In genomic region chr14:122160916-122161315, GRCm38 (mm10) we compare ENCODE assay signal across 23 mouse cellular contexts.
"Had no signal": no experiment of that assay in that cellular context is flagged by ENCODE, and none has a peak within 500 bp of the region (broad histone marks: within the 10 kb centered on the region; RNA-seq: fewer than 3 reads in every experiment).

No protein-coding gene starts in this region.

- H3K9me3 ChIP-seq: hindbrain, embryonic 13.5 days; hindbrain, embryonic 15.5 days; kidney, embryonic 15.5 days; limb, embryonic 13.5 days; limb, embryonic 15.5 days; liver, embryonic 13.5 days; liver, embryonic 15.5 days had no signal

- H3K27ac ChIP-seq: hindbrain, embryonic 13.5 days; hindbrain, embryonic 15.5 days; hindbrain, postnatal 0 days; kidney, embryonic 15.5 days; kidney, postnatal 0 days; limb, embryonic 13.5 days; limb, embryonic 15.5 days; liver, embryonic 13.5 days; liver, embryonic 15.5 days had no signal

- H3K27me3 ChIP-seq: heart, embryonic 12.5 days; hindbrain, embryonic 13.5 days; hindbrain, embryonic 15.5 days; kidney, embryonic 15.5 days; limb, embryonic 13.5 days; limb, embryonic 15.5 days; liver, embryonic 13.5 days; liver, embryonic 15.5 days had no signal

- H3K4me2 ChIP-seq: heart, embryonic 12.5 days; hindbrain, embryonic 13.5 days; hindbrain, embryonic 15.5 days; kidney, embryonic 15.5 days; limb, embryonic 13.5 days; limb, embryonic 15.5 days; liver, embryonic 13.5 days; liver, embryonic 15.5 days had no signal

- H3K4me1 ChIP-seq: heart, embryonic 12.5 days; hindbrain, embryonic 13.5 days; hindbrain, embryonic 15.5 days; limb, embryonic 13.5 days; limb, embryonic 15.5 days; liver, embryonic 13.5 days; liver, embryonic 15.5 days had no signal

- H3K9ac ChIP-seq: heart, embryonic 12.5 days; hindbrain, embryonic 13.5 days; hindbrain, embryonic 15.5 days; kidney, embryonic 15.5 days; limb, embryonic 13.5 days; limb, embryonic 15.5 days; liver, embryonic 13.5 days; liver, embryonic 15.5 days had no signal

- ATAC-seq: hindbrain, postnatal 0 days; intestine, embryonic 16.5 days had no signal

- H3K4me3 ChIP-seq: heart, embryonic 12.5 days; hindbrain, embryonic 13.5 days; hindbrain, embryonic 15.5 days; kidney, embryonic 15.5 days; limb, embryonic 13.5 days; limb, embryonic 15.5 days; liver, embryonic 13.5 days; liver, embryonic 15.5 days had no signal

- DNase-seq: gastrocnemius, postnatal 10 days; gastrocnemius, postnatal 36 days; heart, adult 18-20 months; heart, postnatal 10 days; kidney, adult 11 months; kidney, adult 2 months; kidney, adult 9 months; kidney, postnatal 14 days; kidney, postnatal 36 days; layer of hippocampus, adult 9-11 months; layer of hippocampus, postnatal 36 days; left cerebral cortex, postnatal 4 days; liver, embryonic 13.5 days had no signal
